Mouse (Mus musculus) testis, postnatal 14 days (tissue): Measurements from ENCODE around the gene Pcdh20.

Experiments used
- DNase-seq: peaks from one replicate; pipeline ENCODE4 v3.0.0; 2021; ENCODE audit warnings: low spot score

Pcdh20 gene

DNA sequence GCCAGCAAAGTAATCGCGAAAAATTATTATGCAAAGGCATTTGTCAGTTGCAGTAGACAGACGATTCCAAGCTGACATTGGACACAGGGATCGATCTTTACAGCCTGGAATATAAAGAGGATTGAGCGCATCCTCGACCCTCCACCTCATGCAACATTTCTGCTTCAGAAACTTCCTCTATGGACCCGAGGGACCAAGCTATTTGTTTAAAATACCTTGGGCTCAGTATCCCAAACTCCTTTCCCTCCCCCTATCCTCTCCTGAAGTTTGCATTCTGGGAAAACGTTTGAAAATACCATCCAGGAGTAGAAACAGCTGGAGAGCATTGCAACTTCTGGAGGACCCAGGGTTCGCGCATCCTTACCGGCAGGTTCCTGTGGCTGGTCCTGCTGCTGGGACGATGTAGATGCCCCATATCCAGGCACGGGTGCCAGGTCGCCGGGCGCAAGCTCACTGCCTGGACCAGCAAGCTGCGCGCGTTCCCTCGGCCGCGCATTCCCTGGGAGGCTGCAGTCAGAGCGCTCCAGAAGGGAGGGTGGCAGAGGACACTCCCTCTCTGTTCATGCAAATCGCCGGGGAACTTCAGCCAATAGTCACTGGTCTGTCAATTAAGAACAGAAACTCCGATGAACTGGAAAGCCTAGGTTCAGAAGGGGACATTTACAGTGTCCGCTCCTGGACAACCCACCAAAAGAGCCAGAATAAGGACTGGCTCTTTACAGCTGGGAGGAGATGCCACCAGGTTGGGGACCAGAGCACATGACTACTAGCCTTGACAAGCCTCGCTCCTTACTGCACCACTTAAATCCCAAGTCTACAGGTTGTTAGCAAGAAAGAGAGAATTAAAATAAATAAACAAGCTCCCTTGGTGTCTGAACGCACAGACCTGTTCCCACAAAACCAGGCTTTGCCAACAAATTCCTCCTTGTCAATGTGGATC lies at the start of gene Pcdh20:
TSS of gene Pcdh20 (minus strand) at position 902 of the 940 bp plus-strand sequence.
- no peak for DNase-seq

DNA sequence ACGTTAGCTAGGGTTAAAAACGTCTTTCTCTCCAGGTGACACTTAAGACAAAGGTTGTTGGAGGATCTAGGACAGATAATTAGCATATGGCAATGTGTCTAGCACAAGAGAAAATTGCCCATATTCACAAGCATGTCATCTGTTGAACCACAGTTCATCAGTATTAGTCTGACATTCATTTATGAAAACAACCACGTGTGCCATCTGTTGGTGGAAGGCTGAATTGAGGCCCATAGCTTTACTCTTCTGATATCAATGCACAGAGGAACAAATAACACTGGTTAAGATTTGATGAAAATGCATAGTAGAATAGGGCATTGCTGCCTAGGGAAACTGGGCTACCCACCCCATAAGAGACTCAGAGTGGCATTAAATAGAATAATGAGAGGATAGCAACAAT lies 8.7 kb upstream of the Pcdh20 start:
- DNase-seq: no peak

GRCm38 (mm10) chr14:88469956-88470355 lies 1.2 kb downstream of the Pcdh20 start:
- DNase-seq: no peak

- DNase-seq: no peak
Measured at GRCm38 (mm10) chr14:88469361-88469760, 1.8 kb downstream of the Pcdh20 start.

GRCm38 (mm10) chr14:88466416-88466815 lies 4.8 kb downstream of the Pcdh20 start:
- no peak for DNase-seq

- no peak for DNase-seq
Measured at GRCm38 (mm10) chr14:88464356-88464755, 6.8 kb downstream of the Pcdh20 start.

GRCm38 (mm10) chr14:88463357-88463756 lies 7.8 kb downstream of the Pcdh20 start:
- no peak for DNase-seq

DNA sequence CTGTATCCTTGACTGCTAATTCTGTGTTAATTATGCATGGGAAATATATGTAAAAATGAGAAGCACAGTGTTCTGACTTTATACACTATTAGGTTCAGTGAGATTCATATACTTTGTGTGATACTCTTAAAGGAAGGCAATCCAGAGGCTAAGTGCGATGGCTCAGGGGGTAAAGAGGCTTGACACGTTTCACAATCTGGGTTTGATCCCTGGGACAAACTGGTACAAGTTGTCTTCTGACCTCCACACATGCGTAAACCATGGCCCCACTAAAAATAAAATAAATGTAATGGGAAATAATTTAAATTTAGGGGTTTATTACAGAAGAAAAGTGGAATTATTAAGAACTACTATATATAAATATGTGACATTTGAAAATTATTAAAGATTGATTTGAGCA lies 8.3 kb downstream of the Pcdh20 start:
- no peak for DNase-seq

- no peak for DNase-seq
Measured at GRCm38 (mm10) chr14:88460705-88461104, 10.5 kb downstream of the Pcdh20 start.

DNA sequence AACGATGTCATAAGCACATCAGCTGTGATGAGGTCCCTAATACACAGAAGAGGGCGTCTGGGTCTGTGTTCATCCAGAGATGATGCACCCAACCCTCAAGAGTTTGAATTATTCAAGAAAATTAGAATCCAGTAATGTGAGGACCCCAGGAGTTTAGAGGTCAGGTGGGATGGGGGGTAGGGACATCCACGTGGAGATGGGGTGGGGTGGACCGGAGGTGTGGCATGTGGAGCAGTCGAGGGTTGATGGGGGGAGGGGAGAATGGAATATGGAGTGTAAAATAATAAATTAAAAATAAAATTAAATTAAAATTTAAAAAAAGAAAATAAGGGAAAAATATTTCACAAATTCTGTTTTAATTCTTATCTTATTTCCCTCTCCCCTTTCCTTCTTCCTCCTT lies 27.9 kb downstream of the Pcdh20 start:
- DNase-seq: no peak

- no peak for DNase-seq
Measured at GRCm38 (mm10) chr14:88429393-88429792, 41.8 kb downstream of the Pcdh20 start.

- no peak for DNase-seq
Measured at GRCm38 (mm10) chr14:88427370-88427769, 43.8 kb downstream of the Pcdh20 start.
